Mouse (Mus musculus) kidney, embryonic 14.5 days (tissue): ENCODE measurements at regions not wholly inside any gene's neighbourhood (a gene's known extent, or its start where the extent isn't known, plus 50 kb on each side); places are given as distances from the start of the nearest gene placed in this dataset.

ENCODE experiments used
- ATAC-seq: fragments of 200-750 bp; cut with Nextera tagmentation; 2 replicates; pipeline ENCODE4 v1.8.0; 2017; ENCODE audit warnings: moderate number of reproducible peaks, mild to moderate bottlenecking, moderate TSS enrichment, moderate library complexity; ENCODE audit not compliant: low FRiP score, low TSS enrichment
- H3K27ac ChIP-seq: fragments of 300-500 bp; sonication (generic); 2 replicates; pipeline ENCODE4 v1.5.1; 2014; ENCODE audit warnings: low read depth, mild to moderate bottlenecking, low read length, moderate library complexity, mixed read lengths
- H3K27me3 ChIP-seq: fragments of 300-500 bp; sonication (generic); 2 replicates; pipeline ENCODE4 v1.6.1; 2014; ENCODE audit warnings: mild to moderate bottlenecking, low read length; ENCODE audit not compliant: control insufficient read depth, insufficient read depth
- H3K36me3 ChIP-seq: fragments of 300-500 bp; sonication (generic); 2 replicates; pipeline ENCODE4 v1.6.1; 2014; ENCODE audit warnings: low read length, mixed read lengths; ENCODE audit not compliant: control insufficient read depth, insufficient read depth
- H3K4me1 ChIP-seq: fragments of 300-500 bp; sonication (generic); 2 replicates; pipeline ENCODE4 v1.6.1; 2014; ENCODE audit warnings: low read length, mixed read lengths; ENCODE audit not compliant: control insufficient read depth, insufficient read depth
- H3K4me2 ChIP-seq: fragments of 300-500 bp; sonication (generic); replicated peaks from 2 replicates; pipeline ENCODE4 v1.6.1; 2014; ENCODE audit warnings: low read depth, mild to moderate bottlenecking, low read length
- H3K4me3 ChIP-seq: fragments of 300-500 bp; sonication (generic); 2 replicates; pipeline ENCODE4 v1.5.1; 2014; ENCODE audit warnings: mild to moderate bottlenecking, low read length
- H3K9ac ChIP-seq: fragments of 300-500 bp; sonication (generic); 2 replicates; pipeline ENCODE4 v1.6.1; 2014; ENCODE audit warnings: low read depth, mild to moderate bottlenecking, low read length, moderate library complexity
- H3K9me3 ChIP-seq: fragments of 300-500 bp; sonication (generic); 2 replicates; pipeline ENCODE4 v1.6.1; 2016; ENCODE audit warnings: low read length; ENCODE audit not compliant: control insufficient read depth
- WGBS: fragments of 180-500 bp; shearing (Covaris S2); extraction: QIAGEN DNeasy Blood & Tissue Kit; methylation state at CpG from one replicate; pipeline ENCODE4 v1.1.7; 2014; 5-methylcytosine and 5-hydroxymethylcytosine counted together

DNA sequence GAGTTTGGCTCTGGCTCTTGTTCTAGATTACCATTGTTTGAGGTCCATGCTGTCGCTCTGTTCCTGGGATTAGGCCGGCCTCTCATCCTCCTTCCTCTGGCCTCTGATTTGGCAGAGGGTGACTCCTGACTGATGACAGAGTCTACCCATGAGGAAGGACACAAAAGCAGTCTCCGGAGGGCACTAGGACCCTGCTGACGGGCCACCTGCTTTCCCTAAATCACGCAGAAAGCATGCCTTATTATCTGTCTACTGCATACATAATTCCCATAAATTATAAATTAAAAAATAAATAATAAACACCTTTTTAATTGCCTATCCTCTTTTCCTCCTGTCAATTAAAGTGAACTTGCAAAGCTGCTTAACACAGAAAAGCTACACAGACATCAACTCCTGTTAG lies 215.4 kb downstream of the Sec16b start:
- 0 out of 2 replicates have a peak, but pooled peaks cover 3% of the 10 kb centered on the region for H3K27me3 ChIP-seq
- 92% methylated on average over 5 of the region's 5 CpGs for WGBS
- H3K36me3 ChIP-seq, result no peaks in the 10 kb centered on the region
- H3K4me2 ChIP-seq, result no peak overlapping the region
- no peaks in the 10 kb centered on the region for H3K4me1 ChIP-seq
- H3K9me3 ChIP-seq, result no peaks in the 10 kb centered on the region
- no peak for ATAC-seq
- no peak overlapping the region for H3K4me3 ChIP-seq
- H3K27ac ChIP-seq, result no peak overlapping the region
- no peak overlapping the region for H3K9ac ChIP-seq

DNA sequence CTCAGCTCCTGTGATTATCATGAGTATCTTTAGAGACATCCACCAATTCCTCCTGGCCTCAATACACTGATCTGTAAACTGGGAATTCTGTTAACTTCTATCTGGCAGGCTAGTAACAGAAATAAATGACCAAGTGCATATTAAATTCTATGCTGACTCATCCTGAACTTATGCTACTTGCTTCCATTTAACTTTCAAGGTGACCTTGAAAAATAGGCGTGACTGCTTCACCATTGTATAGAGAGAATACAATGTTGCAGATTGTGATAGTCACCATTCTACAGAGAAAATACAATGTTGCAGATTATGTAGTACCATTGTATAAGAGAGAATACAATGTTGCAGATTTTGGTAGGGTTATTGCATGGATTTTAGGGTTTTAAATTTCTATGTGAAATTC lies 224.6 kb downstream of the Sec16b start:
- no peak for ATAC-seq
- H3K4me3 ChIP-seq, result no peak overlapping the region
- WGBS, result 93% methylated on average over 1 of the region's 1 CpGs

DNA sequence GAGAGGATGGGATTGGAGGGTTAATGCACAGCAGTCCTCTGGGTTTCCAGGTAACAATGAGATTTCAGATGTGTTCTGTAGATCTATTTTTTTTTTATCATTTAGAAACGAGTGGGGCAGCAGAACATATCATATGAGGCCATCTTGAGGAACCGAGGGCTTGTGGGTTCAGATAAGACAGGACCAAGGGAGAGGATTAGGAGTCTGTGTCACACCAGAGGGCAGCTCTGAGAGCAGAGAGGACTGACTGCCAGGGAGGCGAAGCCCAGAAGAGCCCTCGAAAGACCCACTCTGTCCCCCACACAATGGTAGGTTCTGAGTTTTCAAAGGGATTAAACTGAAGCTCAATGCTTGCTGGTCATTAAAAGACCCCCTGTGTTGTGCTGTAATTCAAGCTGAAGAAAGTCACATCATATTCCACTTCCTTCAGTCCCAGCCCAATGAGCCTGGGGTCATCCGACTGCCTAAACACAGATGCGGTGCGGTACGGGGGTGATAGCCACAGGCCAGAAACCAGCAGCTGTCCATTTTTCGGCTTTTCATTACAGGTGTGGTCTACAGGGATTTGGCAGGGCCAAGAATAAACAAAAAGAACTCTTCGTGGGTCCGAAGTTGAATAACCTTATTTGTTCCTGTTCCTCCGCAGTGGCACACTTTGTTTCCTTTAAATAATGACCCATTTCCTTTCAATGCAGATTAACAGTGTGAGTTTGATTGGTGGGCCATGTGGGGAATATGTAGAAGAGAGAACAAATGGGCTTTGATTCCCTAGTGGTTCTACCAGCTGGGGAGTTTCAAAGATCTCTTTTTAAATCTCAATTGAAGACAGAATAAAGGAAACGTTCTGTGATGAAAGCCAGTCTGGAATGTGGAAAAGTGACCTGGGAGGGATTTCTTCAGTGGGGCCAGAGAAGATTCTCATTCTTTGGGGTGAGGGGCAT lies 234.5 kb downstream of the Sec16b start:
- Histone ChIP-seq H3K4me2 (no peak overlapping the region), H3K4me1 (no peaks in the 10 kb centered on the region), H3K27me3 (no peaks in the 10 kb centered on the region), H3K4me3 (no peak overlapping the region), H3K9me3 (no peaks in the 10 kb centered on the region), H3K9ac (no peak overlapping the region), H3K27ac (no peak overlapping the region), H3K36me3 (no peaks in the 10 kb centered on the region)
- ATAC-seq, result no peak
- WGBS, result 68% methylated on average over 13 of the region's 13 CpGs

More for the DNA sequence above, 224.6 kb downstream of the Sec16b start:
- Histone ChIP-seq H3K36me3 (no peaks in the 10 kb centered on the region), H3K27me3 (no peaks in the 10 kb centered on the region), H3K4me1 (no peaks in the 10 kb centered on the region), H3K9me3 (no peaks in the 10 kb centered on the region), H3K27ac (no peak overlapping the region), H3K9ac (no peak overlapping the region), H3K4me2 (no peak overlapping the region)

DNA sequence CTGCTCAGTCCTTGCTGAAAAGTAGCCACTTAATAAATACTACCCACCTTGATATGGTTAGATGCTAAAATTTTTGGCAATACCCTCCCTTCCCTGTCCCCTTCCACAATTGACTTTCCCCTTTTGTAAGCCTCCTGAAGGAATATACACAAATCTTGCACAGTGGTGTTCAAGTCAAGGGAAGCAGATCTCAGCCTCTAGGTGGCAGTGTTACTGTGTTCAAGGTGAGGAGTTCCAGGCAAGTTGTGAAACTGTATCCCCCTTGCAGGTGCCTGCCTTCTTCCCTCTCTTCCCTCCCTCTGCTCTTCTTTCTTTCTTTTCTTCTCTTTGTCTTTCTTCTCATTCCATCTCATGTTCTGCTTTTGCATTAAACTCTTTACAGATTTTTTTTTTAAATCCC lies 239.1 kb downstream of the Sec16b start:
- Histone ChIP-seq H3K9me3 (no peaks in the 10 kb centered on the region), H3K27me3 (no peaks in the 10 kb centered on the region), H3K4me3 (no peak overlapping the region), H3K4me2 (no peak overlapping the region), H3K9ac (no peak overlapping the region), H3K27ac (no peak overlapping the region), H3K4me1 (no peaks in the 10 kb centered on the region), H3K36me3 (no peaks in the 10 kb centered on the region)
- ATAC-seq, result no peak; the same call in 1 of the 2 replicates

DNA sequence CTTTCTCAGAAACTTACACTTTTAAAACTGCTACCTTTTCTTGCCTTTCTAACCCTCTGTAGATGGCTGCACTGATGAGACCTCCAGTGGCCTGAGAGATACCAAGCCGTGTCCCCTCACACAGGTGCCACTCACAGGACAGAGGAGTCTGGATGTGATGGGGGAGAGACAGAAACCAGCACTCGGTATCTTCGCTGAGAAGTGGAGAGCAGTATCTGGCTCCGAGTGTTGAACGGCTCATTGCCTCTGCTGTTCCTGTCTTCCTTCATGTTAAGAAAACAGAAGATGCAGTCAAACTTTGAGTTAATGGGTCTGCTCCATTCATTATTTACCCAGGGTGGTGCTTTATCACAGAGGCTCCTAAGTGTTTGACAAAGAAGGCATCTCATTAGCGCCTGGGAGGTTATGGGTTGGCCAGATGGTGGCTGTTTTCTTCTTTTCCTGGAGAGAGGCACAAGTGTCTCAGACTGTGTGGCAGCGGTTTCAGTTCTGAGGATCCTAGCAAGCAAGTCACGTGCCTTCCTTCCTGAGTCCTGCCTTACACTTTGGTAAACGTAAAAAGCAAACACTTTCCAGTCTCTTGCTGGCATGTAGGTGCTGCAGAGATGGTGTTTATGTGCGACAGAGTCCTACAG lies 248.6 kb downstream of the Sec16b start:
- Histone ChIP-seq H3K4me1 (no peaks in the 10 kb centered on the region), H3K27ac (no peak overlapping the region), H3K4me3 (no peak overlapping the region), H3K36me3 (no peaks in the 10 kb centered on the region), H3K9me3 (no peaks in the 10 kb centered on the region), H3K4me2 (no peak overlapping the region), H3K9ac (no peak overlapping the region), H3K27me3 (no peaks in the 10 kb centered on the region)
- WGBS, result 23% methylated on average over 10 of the region's 10 CpGs
- peak; percentile 83 for ATAC-seq

DNA sequence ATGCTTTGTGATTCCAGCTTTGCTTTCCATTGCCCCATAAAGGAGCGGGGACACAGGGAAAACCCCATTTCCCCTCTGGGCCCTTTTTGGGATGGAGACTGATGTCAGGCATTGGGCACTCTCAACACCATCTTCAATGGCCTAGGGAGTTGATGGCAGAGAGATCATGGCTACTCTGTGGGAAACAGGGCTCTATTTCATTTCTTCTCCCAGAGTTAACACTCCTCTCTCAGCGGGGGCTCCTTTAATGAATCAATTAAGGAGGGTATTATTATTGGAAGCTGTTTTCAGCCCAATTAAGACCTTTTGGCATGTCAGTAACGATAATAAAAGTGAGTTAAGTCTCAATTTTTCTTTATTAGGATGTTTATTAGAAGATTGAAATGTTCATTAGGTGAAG lies 250.4 kb downstream of the Sec16b start:
- H3K9ac ChIP-seq, result no peak overlapping the region
- 72% methylated on average over 3 of the region's 3 CpGs for WGBS
- no peaks in the 10 kb centered on the region for H3K4me1 ChIP-seq
- no peak overlapping the region for H3K4me2 ChIP-seq
- ATAC-seq, result no peak
- no peaks in the 10 kb centered on the region for H3K36me3 ChIP-seq
- no peaks in the 10 kb centered on the region for H3K27me3 ChIP-seq
- no peak overlapping the region for H3K27ac ChIP-seq
- H3K4me3 ChIP-seq, result no peak overlapping the region
- no peaks in the 10 kb centered on the region for H3K9me3 ChIP-seq

DNA sequence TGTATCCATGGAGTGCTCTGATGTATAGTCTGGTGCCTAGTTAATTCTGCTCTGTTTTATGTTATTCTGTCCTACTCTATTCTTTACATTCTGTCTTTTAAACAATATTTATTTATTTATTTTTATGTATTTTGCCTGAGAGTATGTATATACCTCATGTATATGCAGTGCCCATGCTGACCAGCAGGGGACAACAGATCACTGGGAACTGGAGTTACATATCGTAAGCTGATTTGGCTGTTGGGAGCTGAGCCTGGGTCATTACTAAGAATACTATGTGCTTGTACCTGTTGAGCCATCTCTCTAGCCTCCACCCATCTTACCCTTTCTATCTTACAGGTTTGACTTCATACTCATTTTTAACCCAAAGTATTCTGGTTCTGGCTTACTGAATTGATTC lies 251.8 kb downstream of the Sec16b start:
- no peaks in the 10 kb centered on the region for H3K36me3 ChIP-seq
- WGBS, result 96% methylated on average over 1 of the region's 1 CpGs
- H3K4me1 ChIP-seq, result no peaks in the 10 kb centered on the region
- no peak for ATAC-seq
- H3K27me3 ChIP-seq, result no peaks in the 10 kb centered on the region
- H3K4me2 ChIP-seq, result no peak overlapping the region
- H3K9ac ChIP-seq, result no peak overlapping the region
- H3K4me3 ChIP-seq, result no peak overlapping the region
- H3K9me3 ChIP-seq, result no peaks in the 10 kb centered on the region
- H3K27ac ChIP-seq, result no peak overlapping the region

DNA sequence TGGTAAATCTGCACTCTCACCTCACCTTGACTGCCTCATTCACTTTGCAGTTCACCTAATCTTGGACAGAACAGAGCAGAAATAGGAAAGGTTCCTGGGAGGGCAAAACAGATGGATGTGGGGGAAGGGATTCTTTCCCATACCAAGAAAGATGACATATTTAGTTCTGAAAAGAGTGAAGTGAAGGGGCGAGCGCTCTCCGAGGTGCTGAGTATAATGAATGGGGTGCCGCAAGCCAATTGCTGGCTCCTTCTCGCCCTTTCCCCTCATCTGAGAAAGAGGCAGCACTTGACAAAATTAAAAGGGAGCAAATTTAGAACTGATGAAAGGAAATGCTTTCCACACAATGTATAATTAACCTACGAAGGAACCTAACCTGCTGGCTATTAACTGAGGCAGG lies 261.7 kb downstream of the Sec16b start:
- H3K36me3 ChIP-seq, result no peaks in the 10 kb centered on the region
- WGBS, result 43% methylated on average over 6 of the region's 6 CpGs
- no peak for ATAC-seq
- H3K9ac ChIP-seq, result no peak overlapping the region
- H3K27ac ChIP-seq, result no peak overlapping the region
- H3K4me2 ChIP-seq, result no peak overlapping the region
- no peaks in the 10 kb centered on the region for H3K4me1 ChIP-seq
- no peak overlapping the region for H3K4me3 ChIP-seq
- no peaks in the 10 kb centered on the region for H3K9me3 ChIP-seq
- no peaks in the 10 kb centered on the region for H3K27me3 ChIP-seq

DNA sequence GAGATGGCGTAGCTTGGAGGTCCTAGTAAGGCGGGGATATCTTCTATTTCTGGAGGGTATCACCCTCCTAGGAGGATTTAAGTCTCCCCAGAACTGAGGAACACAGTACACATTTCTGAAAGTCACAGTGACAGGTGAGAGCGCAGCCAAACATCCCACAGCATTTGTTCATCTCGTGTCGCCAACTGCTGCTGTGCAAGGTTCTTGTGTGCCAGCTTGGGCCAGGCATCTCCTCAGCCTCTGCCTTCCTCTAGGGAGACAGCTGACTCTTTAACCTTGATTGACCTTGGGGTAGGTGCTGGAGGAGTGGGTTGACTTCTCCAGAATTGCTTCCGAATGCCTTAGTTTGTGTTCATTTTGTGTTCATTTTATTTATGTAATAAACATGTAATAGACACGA lies 291.2 kb downstream of the Sec16b start:
- Histone ChIP-seq H3K4me1 (0 out of 2 replicates have a peak, but pooled peaks cover 4% of the 10 kb centered on the region), H3K27ac (no peak overlapping the region), H3K36me3 (no peaks in the 10 kb centered on the region), H3K27me3 (no peaks in the 10 kb centered on the region), H3K4me3 (no peak overlapping the region), H3K9me3 (no peaks in the 10 kb centered on the region), H3K4me2 (no peak overlapping the region), H3K9ac (no peak overlapping the region)
- no peak for ATAC-seq
- WGBS, result 78% methylated on average over 7 of the region's 7 CpGs
